Mouse (Mus musculus) lung, embryonic 16.5 days (tissue): ENCODE results near the gene Otub1. TPM values are rescaled to one million over a fixed set of nuclear protein-coding genes. Genes with fewer than 3 reads are reported as not detected.

Source experiments
- ATAC-seq: fragments of 200-750 bp; cut with Nextera tagmentation; 2 replicates; pipeline ENCODE4 v1.8.0; 2017; ENCODE audit warnings: low read depth, mild to moderate bottlenecking, moderate library complexity
- H3K27ac ChIP-seq: fragments of 300-500 bp; sonication (generic); 2 replicates; pipeline ENCODE4 v1.5.1; 2014; ENCODE audit warnings: mild to moderate bottlenecking, control low read depth, low read length
- H3K27me3 ChIP-seq: fragments of 300-500 bp; sonication (generic); 2 replicates; pipeline ENCODE4 v1.6.1; 2014; ENCODE audit warnings: low read depth, low read length, mixed read lengths; ENCODE audit not compliant: control insufficient read depth, insufficient read depth
- H3K36me3 ChIP-seq: fragments of 300-500 bp; sonication (generic); 2 replicates; pipeline ENCODE4 v1.6.1; 2014; ENCODE audit warnings: low read length; ENCODE audit not compliant: control insufficient read depth, insufficient read depth
- H3K4me1 ChIP-seq: fragments of 300-500 bp; sonication (generic); replicated peaks from 2 replicates; pipeline ENCODE4 v1.6.1; 2014; ENCODE audit warnings: low read length, mixed read lengths; ENCODE audit not compliant: control insufficient read depth, insufficient read depth
- H3K4me2 ChIP-seq: fragments of 300-500 bp; sonication (generic); 2 replicates; pipeline ENCODE4 v1.6.1; 2014; ENCODE audit warnings: low read depth, low read length, control low read depth
- H3K4me3 ChIP-seq: fragments of 300-500 bp; sonication (generic); 2 replicates; pipeline ENCODE4 v1.5.1; 2014; ENCODE audit warnings: mild to moderate bottlenecking, low read length, control low read depth
- H3K9ac ChIP-seq: fragments of 300-500 bp; sonication (generic); 2 replicates; pipeline ENCODE4 v1.6.1; 2014; ENCODE audit warnings: low read length, control low read depth
- H3K9me3 ChIP-seq: fragments of 300-500 bp; sonication (generic); 2 replicates; pipeline ENCODE4 v1.6.1; 2016; ENCODE audit warnings: low read length; ENCODE audit not compliant: control insufficient read depth
- WGBS: fragments of 180-500 bp; shearing (Covaris S2); extraction: QIAGEN DNeasy Blood & Tissue Kit; methylation state at CpG from one replicate; pipeline ENCODE4 v1.1.7; 2014; 5-methylcytosine and 5-hydroxymethylcytosine counted together
- polyA plus RNA-seq: library from polyadenylated mRNA; unstranded; fragments of >200 nt; fragmentation: Nextera tagmentation; extraction: Ambion mirVana; gene quantifications from 2 replicates; pipeline ENCODE4 v1.2.1, GENCODE M21; 2015

Otub1 gene
- polyA plus RNA-seq, 1 experiment from 2014 or later, result 187 TPM

GRCm38 (mm10) chr19:7234537-7235221 lies 28.6 kb upstream of the Otub1 start:
- no peak overlapping the region for H3K4me2 ChIP-seq
- ATAC-seq, result peak; percentile 88
- peaks cover 7% of the 10 kb centered on the region for H3K36me3 ChIP-seq
- WGBS, result 52% methylated on average over 8 of the region's 8 CpGs
- no peak overlapping the region for H3K4me3 ChIP-seq
- H3K4me1 ChIP-seq, result peaks cover under 1% of the 10 kb centered on the region; the same call in 1 of the 2 replicates
- H3K9ac ChIP-seq, result no peak overlapping the region
- H3K27me3 ChIP-seq, result no peaks in the 10 kb centered on the region
- H3K9me3 ChIP-seq, result no peaks in the 10 kb centered on the region
- no peak overlapping the region for H3K27ac ChIP-seq

- no peaks in the 10 kb centered on the region for H3K27me3 ChIP-seq
- H3K36me3 ChIP-seq, result peaks cover 21% of the 10 kb centered on the region
- H3K4me3 ChIP-seq, result no peak overlapping the region
- no peaks in the 10 kb centered on the region for H3K4me1 ChIP-seq
- 77% methylated on average over 6 of the region's 6 CpGs for WGBS
- no peak overlapping the region for H3K27ac ChIP-seq
- no peak overlapping the region for H3K4me2 ChIP-seq
- no peak overlapping the region for H3K9ac ChIP-seq
- no peaks in the 10 kb centered on the region for H3K9me3 ChIP-seq
- no peak for ATAC-seq
Observed at GRCm38 (mm10) chr19:7226511-7226914, 20.4 kb upstream of the Otub1 start.

- Histone ChIP-seq H3K27ac (no peak overlapping the region), H3K4me3 (no peak overlapping the region), H3K27me3 (no peaks in the 10 kb centered on the region), H3K4me2 (no peak overlapping the region), H3K36me3 (peaks cover 21% of the 10 kb centered on the region), H3K9me3 (no peaks in the 10 kb centered on the region), H3K4me1 (no peaks in the 10 kb centered on the region), H3K9ac (no peak overlapping the region)
- no peak for ATAC-seq
- WGBS, result 76% methylated on average over 9 of the region's 9 CpGs
Observed at GRCm38 (mm10) chr19:7225096-7225690, 19.1 kb upstream of the Otub1 start.

- Histone ChIP-seq H3K36me3 (peaks cover 14% of the 10 kb centered on the region), H3K4me3 (no peak overlapping the region), H3K27ac (no peak overlapping the region), H3K9me3 (no peaks in the 10 kb centered on the region), H3K4me1 (no peaks in the 10 kb centered on the region), H3K9ac (no peak overlapping the region), H3K4me2 (no peak overlapping the region), H3K27me3 (no peaks in the 10 kb centered on the region)
- ATAC-seq, result no peak
- WGBS, result 87% methylated on average over 3 of the region's 3 CpGs
Observed at GRCm38 (mm10) chr19:7224253-7224652, 18.1 kb upstream of the Otub1 start.

- Histone ChIP-seq H3K9ac (no peak overlapping the region), H3K4me1 (no peaks in the 10 kb centered on the region), H3K36me3 (peaks cover 10% of the 10 kb centered on the region), H3K9me3 (no peaks in the 10 kb centered on the region), H3K4me2 (no peak overlapping the region), H3K27me3 (no peaks in the 10 kb centered on the region), H3K27ac (no peak overlapping the region), H3K4me3 (no peak overlapping the region)
- ATAC-seq, result no peak
Observed at GRCm38 (mm10) chr19:7223488-7223887, 17.4 kb upstream of the Otub1 start.

GRCm38 (mm10) chr19:7222196-7222595 lies 16.1 kb upstream of the Otub1 start:
- 84% methylated on average over 6 of the region's 6 CpGs for WGBS
- Histone ChIP-seq H3K4me3 (no peak overlapping the region), H3K27ac (no peak overlapping the region), H3K4me1 (peaks cover 2% of the 10 kb centered on the region; the same call in 1 of the 2 replicates), H3K9me3 (no peaks in the 10 kb centered on the region), H3K27me3 (no peaks in the 10 kb centered on the region), H3K36me3 (0 out of 2 replicates have a peak, but pooled peaks cover 3% of the 10 kb centered on the region), H3K9ac (no peak overlapping the region), H3K4me2 (no peak overlapping the region)
- no peak for ATAC-seq

DNA sequence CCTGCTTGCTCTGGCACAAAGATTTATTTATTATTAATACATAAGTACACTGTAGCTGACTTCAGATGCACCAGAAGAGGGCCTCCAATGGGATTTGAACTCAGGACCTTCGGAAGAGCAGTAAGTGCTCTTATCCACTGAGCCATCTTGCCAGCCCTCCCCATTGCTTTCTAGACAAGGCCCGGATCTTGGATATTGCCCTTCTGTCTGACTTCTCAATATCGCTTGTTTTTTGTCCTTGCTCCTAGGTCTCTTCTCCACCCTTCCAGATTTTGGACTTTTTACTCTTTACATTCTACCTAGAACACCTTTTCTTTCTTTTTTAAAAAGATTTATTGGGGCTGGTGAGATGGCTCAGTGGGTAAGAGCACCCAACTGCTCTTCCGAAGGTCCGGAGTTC lies 12.6 kb upstream of the Otub1 start:
- no peak overlapping the region for H3K4me2 ChIP-seq
- H3K4me3 ChIP-seq, result no peak overlapping the region
- no peak overlapping the region for H3K9ac ChIP-seq
- peaks cover 30% of the 10 kb centered on the region for H3K4me1 ChIP-seq
- ATAC-seq, result no peak
- H3K9me3 ChIP-seq, result no peaks in the 10 kb centered on the region
- no peak overlapping the region for H3K27ac ChIP-seq
- H3K36me3 ChIP-seq, result peaks cover 13% of the 10 kb centered on the region
- H3K27me3 ChIP-seq, result no peaks in the 10 kb centered on the region
- WGBS, result 92% methylated on average over 5 of the region's 5 CpGs

- Histone ChIP-seq H3K27ac (no peak overlapping the region), H3K4me1 (peaks cover 33% of the 10 kb centered on the region), H3K36me3 (peaks cover 15% of the 10 kb centered on the region), H3K4me2 (peak overlapping the region; percentile 67), H3K4me3 (peak overlapping the region; percentile 73), H3K9me3 (no peaks in the 10 kb centered on the region), H3K27me3 (no peaks in the 10 kb centered on the region), H3K9ac (no peak overlapping the region)
- 10% methylated on average over 6 of the region's 6 CpGs for WGBS
- ATAC-seq, result no peak
Observed at GRCm38 (mm10) chr19:7217926-7218267, 11.8 kb upstream of the Otub1 start.

DNA sequence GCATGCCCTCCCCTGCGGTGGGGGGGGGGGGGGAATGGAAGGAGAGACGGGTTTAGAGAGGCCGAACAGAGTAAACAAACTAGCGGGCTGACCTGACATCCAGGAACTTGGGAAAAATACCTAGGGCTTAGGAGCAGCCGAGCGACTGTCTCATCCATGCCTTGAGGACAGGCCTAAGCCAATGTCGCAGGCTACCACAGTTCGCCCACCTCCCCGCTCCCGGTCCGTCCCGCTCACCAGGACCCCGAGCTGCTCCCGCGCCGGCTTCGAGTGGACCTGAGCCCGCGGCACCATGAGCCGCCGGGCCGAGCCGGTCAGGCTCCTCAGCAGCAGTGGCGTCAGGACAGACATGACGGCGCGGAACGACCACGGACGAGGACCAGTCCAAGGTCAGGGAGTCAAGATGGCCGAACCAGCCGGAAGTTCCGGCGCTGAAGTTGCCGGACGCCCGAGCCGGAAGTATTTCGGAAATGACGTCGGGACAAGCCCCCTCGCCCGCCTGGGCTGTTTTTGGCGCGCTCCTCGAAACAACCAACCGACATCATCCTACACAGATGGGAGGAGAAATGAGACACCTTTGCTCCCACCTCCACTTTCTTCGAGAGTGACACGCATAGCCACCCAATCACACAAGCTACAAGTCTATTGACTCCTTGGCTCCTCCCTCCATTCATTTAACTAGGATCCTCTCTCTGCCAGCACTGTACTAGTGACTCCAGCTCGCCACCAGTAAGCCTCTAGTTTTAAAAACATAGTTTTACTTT lies 11.2 kb upstream of the Otub1 start, which contains the start of gene Cox8a:
Gene Cox8a, minus strand, starts transcription at position 455 of the 764 bp plus-strand sequence.
- H3K4me1 ChIP-seq, result peaks cover 33% of the 10 kb centered on the region
- H3K9me3 ChIP-seq, result no peaks in the 10 kb centered on the region
- H3K4me2 ChIP-seq, result peak within 1 kb of the TSS; percentile 75
- WGBS, result under 1% methylated on average over 49 of the region's 50 CpGs
- ATAC-seq, result peak; percentile 97
- peak within 1 kb of the TSS; percentile 80 for H3K27ac ChIP-seq
- H3K4me3 ChIP-seq, result peak within 1 kb of the TSS; percentile 73
- H3K9ac ChIP-seq, result peak within 1 kb of the TSS; percentile 84
- H3K36me3 ChIP-seq, result peaks cover 15% of the 10 kb centered on the region
- no peaks in the 10 kb centered on the region for H3K27me3 ChIP-seq
